Mouse (Mus musculus) forebrain, embryonic 13.5 days (tissue): ENCODE measurements at regions not wholly inside any gene's neighbourhood (a gene's known extent, or its start where the extent isn't known, plus 50 kb on each side); places are given as distances from the start of the nearest gene placed in this dataset.

Source experiments
- ATAC-seq: fragments of 200-750 bp; cut with Nextera tagmentation; 2 replicates; pipeline ENCODE4 v1.8.0; 2017
- H3K27ac ChIP-seq: fragments of 300-500 bp; sonication (generic); 2 replicates; pipeline ENCODE4 v1.5.1; 2015; ENCODE audit warnings: inconsistent platforms, mild to moderate bottlenecking, moderate library complexity
- H3K27me3 ChIP-seq: fragments of 300-500 bp; sonication (generic); 2 replicates; pipeline ENCODE4 v1.6.1; 2015; ENCODE audit warnings: mild to moderate bottlenecking, inconsistent platforms
- H3K36me3 ChIP-seq: fragments of 300-500 bp; sonication (generic); 2 replicates; pipeline ENCODE4 v1.6.1; 2015; ENCODE audit warnings: mild to moderate bottlenecking, inconsistent platforms; ENCODE audit not compliant: poor library complexity, severe bottlenecking
- H3K4me1 ChIP-seq: fragments of 300-500 bp; sonication (generic); 2 replicates; pipeline ENCODE4 v1.6.1; 2015; ENCODE audit warnings: inconsistent platforms
- H3K4me2 ChIP-seq: fragments of 300-500 bp; sonication (generic); 2 replicates; pipeline ENCODE4 v1.6.1; 2015; ENCODE audit warnings: inconsistent platforms, mild to moderate bottlenecking, moderate library complexity
- H3K4me3 ChIP-seq: fragments of 300-500 bp; sonication (generic); 2 replicates; pipeline ENCODE4 v1.5.1; 2015; ENCODE audit warnings: mild to moderate bottlenecking, inconsistent platforms
- H3K9ac ChIP-seq: fragments of 300-500 bp; sonication (generic); 2 replicates; pipeline ENCODE4 v1.6.1; 2015; ENCODE audit warnings: mild to moderate bottlenecking, inconsistent platforms
- H3K9me3 ChIP-seq: fragments of 300-500 bp; sonication (generic); replicated peaks from 2 replicates; pipeline ENCODE4 v1.6.1; 2016; ENCODE audit warnings: inconsistent platforms
- WGBS: fragments of 180-500 bp; shearing (Covaris S2); methylation state at CpG from one replicate; pipeline ENCODE4 v1.1.7; 2015; 5-methylcytosine and 5-hydroxymethylcytosine counted together

GRCm38 (mm10) chr5:141091676-141092075 lies 91.3 kb upstream of the Card11 start:
- Histone ChIP-seq H3K9me3 (no peaks in the 10 kb centered on the region), H3K4me1 (peaks cover 15% of the 10 kb centered on the region), H3K27me3 (no peaks in the 10 kb centered on the region), H3K4me2 (peak overlapping the region; percentile 44), H3K4me3 (no peak overlapping the region), H3K27ac (no peak overlapping the region), H3K9ac (no peak overlapping the region), H3K36me3 (no peaks in the 10 kb centered on the region)
- ATAC-seq = no peak
- WGBS = 20% methylated on average over 14 of the region's 14 CpGs

DNA sequence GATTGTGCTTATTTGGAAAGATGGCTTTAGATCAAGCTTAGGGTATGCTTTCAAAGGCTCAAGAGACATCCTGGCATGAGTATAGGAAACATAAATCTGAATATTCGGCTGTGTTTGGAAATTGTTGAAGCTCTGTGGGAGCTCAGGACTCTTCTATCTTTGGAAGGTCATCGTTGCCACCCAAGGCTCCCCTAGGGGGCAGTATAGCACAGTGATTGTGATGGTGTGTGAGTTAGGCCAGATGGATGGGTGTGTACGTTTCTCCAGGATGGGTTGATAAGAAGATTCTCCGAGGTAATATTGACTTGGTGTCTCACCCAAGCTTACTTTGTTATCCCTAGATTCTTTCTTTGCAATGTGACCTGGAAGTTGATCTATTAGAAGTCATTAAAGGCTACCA lies 93.3 kb upstream of the Card11 start:
- Histone ChIP-seq H3K27me3 (no peaks in the 10 kb centered on the region), H3K27ac (no peak overlapping the region), H3K36me3 (no peaks in the 10 kb centered on the region), H3K9me3 (no peaks in the 10 kb centered on the region), H3K4me1 (peaks cover 15% of the 10 kb centered on the region), H3K4me2 (no peak overlapping the region), H3K4me3 (no peak overlapping the region), H3K9ac (no peak overlapping the region)
- 63% methylated on average over 4 of the region's 4 CpGs for whole genome bisulfite sequencing
- ATAC-seq = no peak

DNA sequence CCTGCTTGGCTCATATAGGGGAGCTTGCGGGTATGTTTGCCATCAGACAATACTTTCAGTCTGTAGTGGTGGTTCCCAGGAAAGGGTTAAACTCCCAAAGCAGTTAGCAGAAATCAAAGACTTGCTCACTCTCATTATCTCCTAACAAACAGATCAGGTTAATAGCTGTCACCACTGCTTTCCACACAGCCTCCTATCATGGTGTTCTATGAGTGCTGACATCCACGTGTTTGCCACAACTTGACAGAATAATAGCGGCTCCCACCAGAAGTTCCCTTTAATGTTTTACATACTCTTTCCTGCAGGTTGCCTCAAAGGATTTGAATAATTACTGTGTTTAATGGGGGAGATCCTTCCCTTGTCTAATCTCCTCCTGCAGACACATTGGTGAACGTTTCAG lies 97.5 kb upstream of the Card11 start:
- peak; percentile 73; the same call in 1 of the 2 replicates for ATAC-seq
- Histone ChIP-seq H3K27me3 (0 out of 2 replicates have a peak, but pooled peaks cover 3% of the 10 kb centered on the region), H3K27ac (no peak overlapping the region), H3K9me3 (no peaks in the 10 kb centered on the region), H3K4me1 (no peaks in the 10 kb centered on the region), H3K4me3 (no peak overlapping the region), H3K9ac (no peak overlapping the region), H3K36me3 (no peaks in the 10 kb centered on the region), H3K4me2 (no peak overlapping the region)
- WGBS = 39% methylated on average over 4 of the region's 4 CpGs

- Histone ChIP-seq H3K4me1 (no peaks in the 10 kb centered on the region), H3K4me2 (no peak overlapping the region), H3K36me3 (no peaks in the 10 kb centered on the region), H3K27me3 (no peaks in the 10 kb centered on the region), H3K4me3 (no peak overlapping the region), H3K9me3 (no peaks in the 10 kb centered on the region), H3K27ac (no peak overlapping the region), H3K9ac (no peak overlapping the region)
- WGBS = 88% methylated on average over 3 of the region's 3 CpGs
- ATAC-seq = no peak
These were observed 111.3 kb upstream of the Card11 start for GRCm38 (mm10) chr5:141111666-141112065.

- peak; percentile 48; the same call in 1 of the 2 replicates for ATAC-seq
- H3K36me3 ChIP-seq = no peaks in the 10 kb centered on the region
These were observed 115.0 kb upstream of the Card11 start for GRCm38 (mm10) chr5:141115273-141115904.

DNA sequence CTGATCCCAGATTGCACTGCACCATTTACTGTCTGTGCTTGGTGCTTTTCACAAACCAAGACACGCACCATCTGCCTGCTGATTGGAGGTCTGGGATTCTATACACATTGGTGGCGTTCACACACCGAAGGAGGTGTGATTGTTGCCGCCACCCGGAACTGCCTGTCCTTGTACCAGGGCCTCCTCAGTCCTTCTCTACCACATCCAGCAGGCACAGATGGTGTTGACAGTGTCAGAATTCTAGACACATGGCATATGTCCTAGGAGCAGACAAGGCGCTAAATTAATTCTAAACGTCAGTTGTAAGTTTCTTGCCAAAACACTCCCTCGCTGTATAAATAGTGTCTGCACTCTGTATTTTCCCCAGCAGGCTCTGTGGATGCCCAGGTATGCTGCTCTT lies 115.6 kb upstream of the Card11 start:
- Histone ChIP-seq H3K4me1 (no peaks in the 10 kb centered on the region), H3K27ac (no peak overlapping the region), H3K9me3 (no peaks in the 10 kb centered on the region), H3K27me3 (no peaks in the 10 kb centered on the region), H3K36me3 (no peaks in the 10 kb centered on the region), H3K9ac (no peak overlapping the region), H3K4me3 (no peak overlapping the region), H3K4me2 (no peak overlapping the region)
- WGBS = 73% methylated on average over 8 of the region's 8 CpGs
- ATAC-seq = peak; percentile 96

More at GRCm38 (mm10) chr5:141115273-141115904, 115.0 kb upstream of the Card11 start:
- 65% methylated on average over 4 of the region's 4 CpGs for WGBS
- Histone ChIP-seq H3K27ac (no peak overlapping the region), H3K4me2 (no peak overlapping the region), H3K27me3 (no peaks in the 10 kb centered on the region), H3K9me3 (no peaks in the 10 kb centered on the region), H3K4me3 (no peak overlapping the region), H3K4me1 (no peaks in the 10 kb centered on the region), H3K9ac (no peak overlapping the region)

DNA sequence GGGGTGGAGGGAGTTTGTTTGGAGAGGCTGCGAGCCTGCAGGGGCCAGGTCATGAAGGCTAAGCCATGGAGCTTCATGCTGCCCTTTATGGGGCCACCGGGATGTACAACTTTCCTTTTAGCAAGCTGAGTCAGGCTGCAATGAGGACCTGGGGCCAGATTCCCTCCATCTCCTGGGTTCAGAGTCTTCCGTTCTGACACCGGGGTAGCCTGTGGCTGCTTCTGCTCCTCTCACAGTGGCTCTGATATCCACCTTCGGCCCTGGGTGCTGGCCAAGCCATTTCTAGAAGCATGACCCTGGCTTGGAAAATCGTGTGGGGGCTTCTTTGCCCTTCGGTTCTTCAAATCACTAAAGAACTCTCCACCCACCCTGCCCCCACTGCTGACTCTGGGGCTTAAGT lies 115.4 kb upstream of the Sdk1 start:
- H3K4me2 ChIP-seq = no peak overlapping the region

GRCm38 (mm10) chr5:141126536-141126935 lies 114.8 kb upstream of the Sdk1 start:
- no peak overlapping the region for H3K4me2 ChIP-seq
- WGBS = 93% methylated on average over 7 of the region's 7 CpGs
- H3K27ac ChIP-seq = no peak overlapping the region
- no peak for ATAC-seq
- no peaks in the 10 kb centered on the region for H3K4me1 ChIP-seq
- H3K27me3 ChIP-seq = no peaks in the 10 kb centered on the region
- no peaks in the 10 kb centered on the region for H3K36me3 ChIP-seq
- H3K9me3 ChIP-seq = no peaks in the 10 kb centered on the region
- no peak overlapping the region for H3K9ac ChIP-seq
- H3K4me3 ChIP-seq = no peak overlapping the region

More for the DNA sequence above, 115.4 kb upstream of the Sdk1 start:
- no peak overlapping the region for H3K9ac ChIP-seq
- no peaks in the 10 kb centered on the region for H3K9me3 ChIP-seq
- H3K27me3 ChIP-seq = no peaks in the 10 kb centered on the region
- no peak overlapping the region for H3K27ac ChIP-seq
- ATAC-seq = no peak
- H3K4me3 ChIP-seq = no peak overlapping the region
- H3K36me3 ChIP-seq = no peaks in the 10 kb centered on the region
- no peaks in the 10 kb centered on the region for H3K4me1 ChIP-seq
- WGBS = 92% methylated on average over 7 of the region's 7 CpGs

DNA sequence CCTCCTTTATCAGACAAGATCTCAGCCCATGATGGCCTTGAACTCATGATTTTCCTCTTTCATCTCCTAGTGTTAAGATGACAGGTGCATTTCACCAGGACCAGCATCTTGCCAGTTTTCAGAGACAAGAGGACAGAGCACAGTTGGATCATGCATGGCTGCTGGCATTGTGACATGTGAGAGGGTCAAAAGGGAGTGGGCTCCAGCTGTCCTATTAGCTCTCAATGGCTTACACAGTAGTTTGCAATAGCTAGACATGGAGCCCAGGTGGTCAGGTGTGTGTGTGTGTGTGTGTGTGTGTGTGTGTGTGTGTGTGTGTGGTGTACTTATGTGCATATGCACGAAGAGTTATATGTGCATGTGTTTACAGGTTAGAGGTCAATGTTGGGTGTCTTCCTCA lies 110.3 kb upstream of the Sdk1 start:
- ATAC-seq = no peak
- H3K9ac ChIP-seq = no peak overlapping the region
- H3K4me1 ChIP-seq = no peaks in the 10 kb centered on the region
- H3K4me3 ChIP-seq = no peak overlapping the region
- no peaks in the 10 kb centered on the region for H3K9me3 ChIP-seq
- 100% methylated on average over 1 of the region's 1 CpGs for WGBS
- H3K36me3 ChIP-seq = no peaks in the 10 kb centered on the region
- H3K27ac ChIP-seq = no peak overlapping the region
- no peaks in the 10 kb centered on the region for H3K27me3 ChIP-seq
- H3K4me2 ChIP-seq = no peak overlapping the region

DNA sequence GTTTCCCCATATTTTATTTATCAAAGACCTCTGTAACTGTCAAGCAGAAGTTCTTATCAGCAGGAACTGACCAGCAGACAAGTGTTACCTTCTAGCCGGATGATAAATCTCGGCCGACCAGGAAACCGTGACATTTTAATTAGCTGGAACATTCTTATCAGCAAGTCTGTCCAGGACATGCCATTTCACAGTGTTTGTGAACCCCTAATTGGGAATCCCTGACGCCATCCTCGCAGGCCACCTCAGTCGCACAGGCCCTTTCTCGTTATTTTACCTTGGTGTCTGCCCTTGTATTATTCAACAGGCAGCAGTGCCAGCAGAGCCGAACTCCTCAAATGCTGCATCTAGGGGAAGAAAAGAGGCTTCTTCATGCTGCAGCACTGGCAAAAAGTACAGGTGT lies 109.4 kb upstream of the Sdk1 start:
- Histone ChIP-seq H3K4me3 (no peak overlapping the region), H3K27ac (no peak overlapping the region), H3K27me3 (no peaks in the 10 kb centered on the region), H3K4me1 (no peaks in the 10 kb centered on the region), H3K9ac (no peak overlapping the region), H3K4me2 (no peak overlapping the region), H3K36me3 (no peaks in the 10 kb centered on the region), H3K9me3 (no peaks in the 10 kb centered on the region)
- ATAC-seq = no peak
- WGBS = 71% methylated on average over 9 of the region's 9 CpGs

DNA sequence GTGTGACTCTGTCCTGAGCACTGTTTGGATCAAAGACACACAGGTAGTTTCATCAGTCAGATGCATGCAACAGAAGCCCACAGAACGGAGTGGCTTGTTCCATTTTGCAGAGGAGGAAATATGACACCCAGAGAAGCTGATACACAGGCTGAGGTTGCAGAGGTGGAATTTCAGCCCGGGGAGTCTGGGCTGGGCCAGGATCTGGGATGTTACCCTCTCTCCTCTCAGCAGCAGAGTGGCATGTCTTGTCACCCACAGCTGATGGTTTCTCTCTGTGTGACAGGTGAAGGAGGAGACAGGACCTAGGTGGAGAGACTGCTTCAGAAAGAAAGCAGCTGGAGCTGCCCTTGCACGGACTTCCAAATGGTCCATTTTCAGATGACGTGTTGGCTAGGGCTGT lies 105.1 kb upstream of the Sdk1 start:
- H3K4me3 ChIP-seq = no peak overlapping the region
- H3K36me3 ChIP-seq = no peaks in the 10 kb centered on the region
- no peaks in the 10 kb centered on the region for H3K9me3 ChIP-seq
- H3K4me1 ChIP-seq = peaks cover 17% of the 10 kb centered on the region
- no peak overlapping the region for H3K27ac ChIP-seq
- ATAC-seq = no peak
- no peaks in the 10 kb centered on the region for H3K27me3 ChIP-seq
- H3K9ac ChIP-seq = no peak overlapping the region
- WGBS = 59% methylated on average over 4 of the region's 4 CpGs
- no peak overlapping the region for H3K4me2 ChIP-seq

DNA sequence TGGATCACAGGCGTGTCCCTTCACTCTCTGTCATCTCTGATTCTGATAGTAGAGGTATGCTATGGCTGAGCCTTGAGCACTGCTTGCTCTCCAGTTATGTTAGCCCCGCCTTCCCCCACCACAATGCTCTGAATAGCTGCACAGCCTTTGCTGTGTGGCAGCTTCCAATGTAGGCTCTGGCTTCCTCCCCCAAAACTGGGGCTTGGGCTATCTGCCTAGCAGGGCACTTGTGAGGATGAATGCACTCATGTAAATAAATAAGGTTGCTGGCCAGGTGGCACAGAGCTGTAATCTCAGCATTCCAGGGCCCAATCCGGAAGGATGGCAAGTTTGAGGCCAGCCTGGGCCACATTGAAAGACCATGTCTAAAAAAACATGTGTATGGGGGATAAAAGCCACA lies 103.6 kb upstream of the Sdk1 start:
- WGBS = 69% methylated on average over 3 of the region's 3 CpGs
- Histone ChIP-seq H3K36me3 (no peaks in the 10 kb centered on the region), H3K27me3 (no peaks in the 10 kb centered on the region), H3K4me3 (no peak overlapping the region), H3K27ac (no peak overlapping the region), H3K4me1 (peaks cover 17% of the 10 kb centered on the region), H3K4me2 (no peak overlapping the region), H3K9me3 (no peaks in the 10 kb centered on the region), H3K9ac (no peak overlapping the region)
- ATAC-seq = no peak

DNA sequence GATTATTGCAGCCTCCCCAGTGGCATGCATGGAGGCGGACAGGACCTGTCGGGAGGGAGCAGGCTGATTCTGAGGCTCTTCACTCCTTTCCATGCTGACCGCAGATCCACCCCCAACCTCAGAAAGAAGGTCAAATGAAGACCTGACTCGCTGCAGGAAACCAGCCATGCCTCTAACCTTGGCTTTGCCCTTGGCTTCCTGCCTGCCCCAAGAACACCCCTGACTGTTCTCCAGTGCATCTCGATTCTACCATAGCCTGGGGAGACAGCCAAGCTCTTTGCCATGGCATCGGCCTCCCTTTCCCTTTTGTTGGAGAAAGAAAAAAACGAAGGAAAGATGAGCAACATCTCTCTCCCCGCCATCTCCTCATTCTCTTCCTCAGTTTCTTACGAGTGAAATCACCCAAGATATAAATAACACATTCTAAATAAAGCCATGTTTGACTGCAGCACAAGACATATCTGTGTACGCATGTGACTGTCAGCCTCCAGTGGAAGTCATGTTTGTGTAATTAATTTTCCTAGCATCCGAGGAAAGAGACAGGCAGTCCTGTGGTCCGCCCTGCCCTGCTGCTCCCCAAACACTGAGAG lies 102.4 kb upstream of the Sdk1 start:
- Histone ChIP-seq H3K4me2 (peak overlapping the region; percentile 48), H3K4me1 (peaks cover 17% of the 10 kb centered on the region), H3K4me3 (peak overlapping the region; percentile 3; the same call in 1 of the 2 replicates), H3K9ac (no peak overlapping the region), H3K27me3 (no peaks in the 10 kb centered on the region), H3K27ac (0 out of 2 replicates have a peak overlapping the region, but pooled peaks have one; percentile 25), H3K36me3 (no peaks in the 10 kb centered on the region), H3K9me3 (no peaks in the 10 kb centered on the region)
- 37% methylated on average over 12 of the region's 12 CpGs for WGBS
- 0 out of 2 replicates have a peak, but pooled peaks have one; percentile 3 for ATAC-seq
